Mouse (Mus musculus) cerebellum, postnatal 25 days (tissue): ENCODE data around the gene Iqsec1.

Experiments
- DNase-seq, 2 experiments: peaks; one replicate each; pipeline ENCODE4 v3.0.0; 2021; ENCODE audit warnings: mixed read lengths in 2 of 2

Iqsec1 gene

DNA sequence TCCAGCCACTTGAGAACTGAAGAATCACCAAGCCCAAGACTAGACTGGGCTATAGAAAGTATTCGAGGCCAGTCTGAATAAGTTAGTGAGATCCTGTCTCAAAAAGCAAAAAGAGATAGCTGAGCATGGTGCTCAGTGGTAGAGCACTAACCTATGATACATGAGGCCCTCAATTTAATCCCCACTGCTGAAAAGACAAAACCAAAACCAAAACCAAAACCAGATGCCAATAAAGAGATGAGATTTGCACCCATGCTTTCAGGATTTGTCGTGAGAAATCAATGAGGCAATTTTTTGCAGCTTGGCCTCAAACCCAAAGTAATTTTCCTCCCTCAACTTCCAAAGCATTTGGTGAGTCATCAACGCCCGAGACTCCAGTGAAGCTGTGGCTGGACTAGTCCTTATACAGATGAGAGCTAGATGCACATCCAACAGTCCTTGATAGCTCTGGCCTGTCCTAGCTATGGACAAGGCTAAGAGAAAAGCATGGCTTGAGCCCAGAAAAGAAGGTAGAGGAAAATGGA lies 239.0 kb downstream of the Iqsec1 start:
- DNase-seq = no peak

DNA sequence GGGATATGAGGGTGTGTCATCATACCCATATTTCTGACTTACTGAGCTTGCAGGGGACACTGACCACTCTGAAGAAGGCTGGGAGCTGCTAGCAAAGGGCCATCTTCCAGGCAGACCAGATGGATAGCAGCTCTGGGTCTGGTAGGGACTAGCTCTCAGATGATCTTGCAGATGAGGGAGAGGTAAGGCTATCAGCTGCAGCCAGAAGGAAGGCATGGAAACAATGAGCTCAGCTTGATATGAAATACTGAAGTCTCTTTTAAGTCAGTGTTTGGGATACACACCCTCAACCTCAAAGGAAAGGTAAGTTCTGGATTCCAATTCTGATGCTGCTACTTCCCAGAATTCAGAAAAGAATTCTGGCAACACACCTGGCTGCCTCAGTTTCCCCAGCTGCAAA lies 239.5 kb downstream of the Iqsec1 start:
- DNase-seq = no peak

DNA sequence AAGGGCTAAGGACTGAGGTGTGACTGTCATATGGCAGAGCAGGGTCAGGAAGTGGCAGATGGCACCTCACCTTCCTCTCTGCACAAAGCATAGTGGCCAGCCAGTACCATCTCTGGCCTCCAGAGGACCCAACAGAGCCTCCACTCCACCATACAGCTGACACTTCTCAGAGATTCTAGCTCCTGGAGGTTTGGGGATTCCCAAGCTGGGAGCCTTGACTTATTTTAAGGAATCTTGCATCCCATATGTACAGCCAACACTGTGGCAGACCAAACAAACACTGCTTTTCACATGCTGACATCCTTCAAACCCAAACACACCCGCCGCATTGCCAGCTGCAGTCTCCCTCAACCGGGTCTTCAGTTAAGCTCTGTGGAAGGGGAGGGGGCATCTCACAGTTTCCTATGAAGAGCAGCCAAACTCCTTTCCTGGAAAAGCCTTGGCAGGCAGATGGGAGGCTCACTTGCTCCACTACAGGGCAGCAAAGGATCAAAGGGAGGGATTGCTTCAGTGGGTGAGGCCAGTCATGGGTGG lies 242.1 kb downstream of the Iqsec1 start:
- DNase-seq = peak; percentile 69 to 79

DNA sequence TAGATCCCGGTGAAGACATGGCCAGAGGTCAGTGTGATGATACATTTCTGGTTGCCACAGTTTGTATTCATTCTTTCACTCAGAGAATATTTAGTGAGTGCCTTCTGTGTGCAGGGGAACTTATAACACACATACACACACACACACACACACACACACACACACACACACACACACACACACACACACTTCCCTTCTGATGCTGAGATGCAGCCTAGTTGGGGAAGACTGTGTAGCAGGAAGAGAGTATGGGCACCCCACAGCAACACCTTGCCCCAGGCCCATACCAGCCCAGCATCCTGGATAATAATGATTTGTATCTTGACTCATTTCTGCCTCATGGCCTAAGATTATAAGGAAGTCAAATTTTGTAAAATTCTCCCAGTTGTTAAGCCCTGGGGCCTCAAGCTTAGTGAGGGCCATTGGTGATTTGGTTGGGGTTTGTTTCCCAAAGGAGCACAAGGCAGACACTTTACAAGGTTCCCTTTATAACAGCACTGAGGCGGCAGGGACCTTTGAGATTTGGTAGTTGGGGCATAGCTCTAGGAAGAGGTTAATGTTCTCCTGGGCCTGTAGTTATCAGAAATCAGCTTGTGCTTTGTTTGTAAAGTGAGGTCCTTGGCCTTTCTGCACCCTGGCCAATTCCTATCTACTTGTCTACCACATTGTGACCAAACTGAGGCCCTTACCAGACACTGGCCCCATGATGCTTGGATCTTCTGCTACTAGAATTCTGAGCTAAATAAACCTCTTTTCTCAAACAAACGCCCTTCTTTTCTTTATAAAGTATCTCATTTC lies 242.9 kb downstream of the Iqsec1 start:
- no peak for DNase-seq

DNA sequence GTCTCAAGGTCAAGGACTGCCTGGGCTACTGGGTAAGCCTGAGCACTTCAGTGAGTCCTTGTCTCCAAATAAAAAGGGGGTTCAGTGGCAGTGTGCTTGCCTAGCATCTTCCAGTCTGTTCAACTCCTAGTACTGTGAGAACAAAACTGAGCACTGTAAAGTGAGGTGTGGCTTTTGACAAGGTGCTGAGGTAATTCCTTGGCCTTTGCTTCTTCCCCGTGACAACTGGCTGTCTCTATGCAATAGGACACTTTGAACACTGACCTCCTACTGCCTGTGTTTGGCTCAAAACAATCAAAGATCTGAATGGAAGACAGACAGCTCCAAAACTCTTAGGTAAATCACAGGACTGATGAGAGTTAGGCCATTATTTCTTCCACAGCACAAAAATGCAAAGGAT lies 246.0 kb downstream of the Iqsec1 start:
- DNase-seq = no peak

DNA sequence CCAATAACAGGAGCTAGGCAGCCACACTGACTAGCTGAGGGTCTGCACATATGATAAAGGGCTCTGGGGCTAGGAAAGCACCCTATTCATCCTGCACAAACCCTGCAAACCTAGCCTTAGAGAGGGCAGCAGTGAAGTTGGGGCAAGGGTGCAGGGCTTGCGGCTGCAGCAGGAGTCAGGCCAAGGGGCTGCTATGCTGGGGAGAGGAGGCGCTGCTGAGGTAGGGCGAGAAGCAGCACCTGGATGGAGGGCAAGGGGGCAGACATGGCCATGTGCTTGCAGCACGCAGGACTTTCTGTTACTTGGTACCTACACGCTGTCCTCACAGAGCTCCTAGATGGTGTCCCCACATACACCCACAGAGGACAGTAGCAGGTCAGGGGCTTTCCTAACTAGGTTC lies 246.8 kb downstream of the Iqsec1 start:
- no peak for DNase-seq

DNA sequence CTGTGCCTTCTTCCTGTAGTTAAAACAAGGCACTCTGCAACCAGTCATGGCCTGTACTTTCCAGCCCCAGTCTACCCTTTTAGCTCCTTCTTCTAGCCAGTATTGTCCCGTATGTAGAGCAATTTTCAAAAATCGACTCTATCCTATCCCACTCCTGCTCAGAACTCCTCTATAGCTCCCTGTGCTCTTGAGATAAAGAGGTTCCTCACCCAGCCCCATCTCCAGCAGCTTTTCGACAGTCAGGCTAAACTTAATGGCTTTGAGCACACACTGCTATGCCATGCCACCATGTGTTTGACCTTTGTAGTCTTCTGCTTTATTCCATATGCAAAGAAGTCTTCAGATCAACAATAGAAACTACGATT lies 247.4 kb downstream of the Iqsec1 start:
- no peak for DNase-seq

DNA sequence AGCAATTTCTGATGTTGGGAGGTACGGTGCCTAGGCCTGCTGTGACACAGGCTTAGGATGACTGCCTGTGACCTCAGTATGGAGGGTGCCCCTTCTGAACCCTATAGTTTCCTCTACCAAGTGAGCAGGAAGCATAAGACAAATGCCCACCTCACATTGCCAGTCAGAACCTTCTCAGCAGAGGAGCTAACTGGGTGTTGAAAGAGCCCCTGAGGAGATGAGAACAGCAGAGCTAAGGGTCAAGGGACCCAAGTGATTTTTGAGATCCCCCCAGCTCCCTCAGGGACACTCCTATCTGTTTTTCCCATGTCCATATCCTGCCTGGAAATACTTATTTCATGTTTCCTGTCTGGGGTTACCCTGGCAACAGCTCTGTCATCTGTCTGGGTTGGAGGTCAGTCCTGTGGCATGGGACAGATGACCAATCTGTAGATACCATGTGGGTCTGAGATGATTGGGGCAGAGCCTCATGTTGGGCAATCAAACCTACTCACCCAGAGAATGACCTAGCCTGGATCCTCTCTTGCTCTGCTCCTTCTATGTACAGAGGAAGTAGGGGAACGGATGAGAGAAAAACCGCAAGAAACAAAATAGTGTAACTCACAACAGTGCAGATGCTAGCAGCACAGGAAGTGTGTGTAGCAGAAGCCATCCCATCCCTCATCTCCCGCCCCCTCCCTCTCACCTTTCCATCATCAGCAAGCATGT lies 248.0 kb downstream of the Iqsec1 start:
- no peak for DNase-seq

DNA sequence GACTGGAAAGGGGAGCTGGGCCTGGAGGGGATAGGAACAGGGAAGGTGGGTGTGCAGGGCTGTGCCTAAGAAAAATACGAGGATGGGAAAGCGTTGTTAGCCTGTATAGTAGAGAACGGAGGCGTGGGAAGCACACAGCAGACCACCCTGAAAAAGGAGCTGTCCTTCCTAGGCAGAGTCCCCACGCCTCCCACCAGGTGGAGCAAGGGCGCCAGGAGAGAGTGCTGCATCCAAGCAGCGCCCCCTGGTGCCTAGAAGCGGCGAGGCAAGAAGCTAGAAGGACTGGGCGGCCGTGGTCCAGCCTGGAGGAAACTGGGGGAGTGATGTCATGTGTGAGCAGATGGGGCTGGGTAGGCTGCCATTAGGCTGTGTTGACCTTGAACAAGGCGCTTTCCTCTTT lies 251.1 kb downstream of the Iqsec1 start:
- DNase-seq = peak; percentile 95 to 97

DNA sequence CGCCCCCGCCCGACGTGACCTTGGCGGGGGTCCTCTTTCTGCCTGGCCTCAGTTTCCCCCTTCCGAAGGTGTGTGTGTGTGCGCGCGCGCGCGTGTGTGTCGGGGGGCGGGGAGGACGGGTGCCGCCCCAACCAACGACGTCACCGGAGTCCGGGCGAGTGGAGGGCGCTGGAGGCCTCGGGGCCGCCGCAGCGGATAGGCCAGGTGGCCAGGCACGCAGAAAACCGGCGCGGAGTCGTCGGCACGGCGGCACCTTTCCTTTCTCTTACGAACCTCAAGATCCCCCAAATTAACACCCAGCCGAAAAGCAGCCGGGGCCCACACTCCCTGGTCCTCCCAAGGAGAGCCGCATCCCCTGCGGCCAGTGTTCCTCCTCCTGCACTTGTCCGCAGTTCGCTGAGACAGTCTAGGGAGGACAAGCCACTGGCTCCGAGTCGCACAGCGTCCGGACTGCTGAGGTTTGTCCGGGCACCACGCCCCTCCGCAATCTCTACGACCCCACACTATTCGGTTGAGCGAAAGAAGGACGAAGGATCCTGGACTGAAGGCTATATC lies 251.7 kb downstream of the Iqsec1 start:
- DNase-seq = peak; percentile 82 to 88

DNA sequence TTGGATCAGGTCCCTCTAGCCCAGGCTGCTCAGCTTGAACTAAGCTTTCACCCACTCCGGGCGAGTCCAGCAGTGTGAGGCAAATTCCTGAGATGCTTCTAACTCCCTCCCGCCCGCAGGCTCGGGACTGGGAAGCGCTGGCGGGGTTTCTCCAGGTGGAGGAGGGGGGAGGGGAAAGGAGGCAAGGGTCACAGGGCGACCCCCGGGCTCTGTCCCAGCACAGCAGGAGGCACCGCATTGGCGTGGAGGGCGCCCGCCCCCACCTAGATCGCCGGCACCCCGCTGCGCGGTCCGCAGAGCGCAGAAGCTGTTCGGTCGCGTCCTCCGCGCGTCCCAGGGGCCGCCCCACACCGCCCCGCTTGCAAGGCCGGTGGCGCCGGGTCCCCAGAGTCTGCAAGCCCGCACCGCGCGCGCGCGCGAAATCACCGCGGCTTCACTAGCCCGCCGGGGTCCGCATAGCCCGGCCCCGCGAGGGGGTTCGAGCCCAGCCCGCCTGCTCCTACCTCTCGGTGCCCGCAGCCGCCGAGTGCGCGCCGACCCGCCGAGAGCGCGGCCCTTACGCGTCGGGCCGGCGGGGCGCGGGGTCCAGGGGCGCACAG lies 252.3 kb downstream of the Iqsec1 start:
- DNase-seq = peak; percentile 69 to 75

DNA sequence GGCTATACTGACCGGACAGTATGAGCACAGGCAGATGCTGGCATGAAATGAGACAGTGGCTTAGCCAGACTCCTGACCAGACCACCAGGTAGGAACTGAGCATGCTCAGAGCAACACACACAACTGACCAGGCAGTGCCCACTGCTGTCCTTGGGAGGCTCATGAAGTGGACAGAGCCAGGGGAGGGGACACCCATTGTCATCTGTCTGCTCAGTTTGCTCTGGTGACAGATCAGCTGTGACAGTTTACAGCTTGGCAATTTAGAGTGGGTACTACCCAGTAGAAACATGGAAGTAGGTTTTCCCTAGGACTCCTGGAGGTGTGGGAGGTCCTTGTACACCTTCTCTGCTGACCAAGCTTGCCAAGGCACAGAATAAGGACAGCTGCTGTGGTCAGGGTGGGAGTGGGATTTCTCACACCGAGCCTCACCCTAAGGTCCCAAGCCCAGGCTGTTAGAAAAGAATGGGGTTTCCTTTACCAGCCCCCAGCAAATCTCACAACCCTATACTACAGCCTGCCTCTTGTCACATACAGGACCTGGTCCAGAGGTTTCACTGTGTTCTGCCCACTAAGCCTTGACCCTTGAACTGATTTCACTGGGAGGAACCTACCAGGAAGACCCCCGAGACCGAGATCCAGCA lies 253.0 kb downstream of the Iqsec1 start:
- DNase-seq = no peak

DNA sequence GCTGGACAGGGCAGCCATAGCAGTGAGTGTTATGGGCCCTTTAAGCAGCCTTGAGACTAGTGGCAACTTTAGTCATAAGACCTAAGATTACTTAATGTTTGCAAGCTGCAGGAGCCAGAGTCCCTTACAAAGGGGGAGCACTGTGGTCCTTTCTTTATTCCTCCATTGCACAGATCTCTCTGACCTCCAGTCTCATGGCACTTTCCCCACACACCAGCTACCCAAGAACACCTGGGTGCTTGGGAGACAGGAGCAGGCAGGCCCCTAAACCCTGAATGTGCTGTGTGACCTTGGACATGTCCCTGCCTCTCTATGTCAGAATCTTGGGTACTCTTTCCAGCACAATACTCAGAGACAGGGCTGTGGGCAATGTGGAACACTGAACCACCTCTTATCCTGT lies 253.7 kb downstream of the Iqsec1 start:
- no peak for DNase-seq

DNA sequence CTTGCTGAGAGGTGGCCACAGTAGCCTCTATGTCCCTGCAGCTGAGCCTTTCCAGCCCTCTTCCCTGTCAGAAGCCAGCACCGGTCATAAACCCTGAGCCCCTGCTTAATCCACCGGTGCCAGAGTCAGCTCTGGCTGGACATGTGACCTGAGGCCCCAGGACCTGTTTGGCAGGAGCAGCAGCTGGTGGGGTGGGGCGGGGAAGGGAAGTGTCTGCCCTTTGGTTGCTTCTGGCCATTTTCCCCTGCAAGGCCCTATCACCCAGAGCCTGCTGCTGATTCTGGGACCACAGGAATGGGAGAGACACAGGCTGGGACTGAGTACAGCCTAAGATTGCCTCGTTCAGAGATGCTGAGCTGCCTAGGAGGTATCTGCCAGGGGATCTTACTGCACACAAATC lies 257.2 kb downstream of the Iqsec1 start:
- DNase-seq = peak in 1 of 2 experiments; percentile 66

DNA sequence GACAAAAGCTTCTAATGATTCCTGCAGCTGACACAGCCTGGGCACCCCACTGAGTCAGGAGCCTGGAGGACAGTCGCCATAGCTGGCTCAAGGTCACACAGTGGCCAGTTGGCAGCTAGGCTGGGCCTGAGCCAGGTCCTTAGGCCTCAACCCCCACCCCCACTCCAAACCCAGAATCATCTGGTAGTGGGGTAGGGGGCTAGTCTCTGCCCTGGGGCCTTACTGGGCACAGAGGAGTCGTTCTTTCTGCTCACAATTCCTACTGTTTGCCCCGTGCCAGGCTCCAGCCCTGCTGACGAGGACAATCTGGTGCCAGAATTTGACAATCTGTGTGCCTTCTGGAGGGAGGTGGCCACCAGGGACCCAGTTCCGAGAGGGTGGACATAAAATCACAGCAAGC lies 258.7 kb downstream of the Iqsec1 start:
- peak; percentile 73 to 76 for DNase-seq

DNA sequence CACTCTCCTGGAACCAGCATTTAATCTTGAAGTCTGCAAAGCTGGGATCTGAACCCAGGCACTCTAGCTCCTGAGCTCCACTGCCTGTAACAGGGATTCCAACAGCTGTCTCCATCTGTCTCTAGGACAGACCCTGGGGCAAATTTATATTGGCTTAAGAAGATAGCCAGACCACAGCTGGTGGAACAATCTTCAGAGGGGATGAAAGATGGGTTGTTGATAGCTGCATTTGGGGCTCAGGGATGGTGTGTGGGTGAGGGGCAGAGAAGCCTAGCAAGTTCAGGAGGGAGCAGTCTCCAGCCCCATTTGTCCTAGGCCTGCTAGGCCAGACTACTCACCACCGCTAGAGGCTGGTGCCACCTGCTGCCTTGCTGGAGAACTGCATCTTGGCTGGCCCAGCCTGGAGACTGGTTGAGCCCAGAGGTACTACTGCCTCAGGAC lies 260.0 kb downstream of the Iqsec1 start:
- peak; percentile 93 to 94 for DNase-seq

DNA sequence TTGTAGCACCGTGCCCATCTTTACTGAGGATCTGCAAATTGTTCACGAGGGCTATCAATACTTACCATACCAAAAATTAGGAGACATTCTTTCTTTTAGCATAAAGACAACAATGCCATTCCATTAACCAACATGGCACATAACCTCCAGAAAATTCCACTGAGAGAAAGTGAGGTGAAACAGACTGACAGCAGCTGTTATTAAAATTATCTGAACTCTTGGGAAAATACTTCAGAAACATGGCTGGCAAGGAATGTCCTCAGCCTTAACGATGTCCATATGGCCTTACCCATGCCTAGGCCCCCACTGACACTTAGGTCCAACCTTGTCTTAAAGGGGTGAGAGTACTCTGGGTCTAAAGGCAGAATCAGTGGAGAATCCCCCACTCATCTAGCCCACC lies 260.7 kb downstream of the Iqsec1 start:
- DNase-seq = no peak

DNA sequence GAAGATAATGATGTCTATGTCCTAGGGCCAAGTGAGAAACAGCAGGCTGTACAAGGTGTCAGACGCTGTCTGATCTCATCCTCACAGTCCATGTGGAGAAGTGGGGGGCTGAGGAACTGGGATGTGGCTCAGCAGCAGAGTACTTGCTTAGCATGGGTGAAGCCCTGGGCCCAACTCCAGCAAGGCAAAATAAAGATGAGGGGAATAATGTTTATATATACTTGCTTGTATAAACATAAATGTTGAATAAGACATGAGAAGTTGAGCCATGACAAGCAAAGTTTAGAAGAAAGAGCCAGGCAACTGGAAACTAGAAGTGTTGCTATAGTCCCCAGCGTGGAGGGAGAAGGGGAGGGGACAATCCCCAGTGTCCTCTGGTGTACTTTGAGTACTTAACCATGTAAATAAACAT lies 261.8 kb downstream of the Iqsec1 start:
- DNase-seq = no peak

DNA sequence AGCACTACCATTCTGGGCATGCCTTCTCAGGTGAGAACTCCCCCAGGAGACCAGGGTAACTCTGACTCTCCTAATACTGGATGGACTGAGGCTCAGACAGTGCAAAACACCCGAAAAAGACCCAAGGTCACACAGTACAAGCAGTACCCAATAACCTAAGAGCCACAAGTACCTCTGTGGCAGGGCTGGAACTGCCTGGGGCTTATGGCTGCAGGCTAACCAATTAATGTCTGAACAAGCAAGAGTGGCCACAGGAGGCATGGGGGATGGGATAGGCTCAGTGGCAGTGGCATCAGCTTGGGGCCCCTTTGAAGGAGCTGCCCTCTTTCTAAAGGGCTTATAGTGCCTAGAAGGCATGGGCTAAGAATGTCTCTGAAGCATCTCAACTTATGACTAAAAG lies 263.0 kb downstream of the Iqsec1 start:
- no peak for DNase-seq

DNA sequence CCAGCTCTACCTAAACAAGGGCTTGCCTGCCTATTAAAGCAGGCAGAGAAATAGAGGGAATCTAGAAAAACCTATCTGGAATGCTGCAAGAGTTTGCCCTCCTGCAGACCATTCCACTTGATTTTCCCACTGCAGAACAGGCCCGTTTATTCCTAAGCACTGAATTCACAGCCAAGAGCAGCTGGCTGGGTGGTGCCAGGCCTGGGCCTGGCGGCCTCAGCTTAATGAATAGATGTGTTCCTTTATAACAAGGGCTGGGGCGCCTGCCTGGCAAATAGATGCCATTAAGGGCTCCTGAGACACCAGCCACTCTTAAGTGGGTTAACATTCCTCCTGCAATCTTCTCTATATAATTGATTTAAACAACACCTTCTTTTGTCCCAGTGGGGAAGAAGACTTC lies 265.5 kb downstream of the Iqsec1 start:
- no peak for DNase-seq

DNA sequence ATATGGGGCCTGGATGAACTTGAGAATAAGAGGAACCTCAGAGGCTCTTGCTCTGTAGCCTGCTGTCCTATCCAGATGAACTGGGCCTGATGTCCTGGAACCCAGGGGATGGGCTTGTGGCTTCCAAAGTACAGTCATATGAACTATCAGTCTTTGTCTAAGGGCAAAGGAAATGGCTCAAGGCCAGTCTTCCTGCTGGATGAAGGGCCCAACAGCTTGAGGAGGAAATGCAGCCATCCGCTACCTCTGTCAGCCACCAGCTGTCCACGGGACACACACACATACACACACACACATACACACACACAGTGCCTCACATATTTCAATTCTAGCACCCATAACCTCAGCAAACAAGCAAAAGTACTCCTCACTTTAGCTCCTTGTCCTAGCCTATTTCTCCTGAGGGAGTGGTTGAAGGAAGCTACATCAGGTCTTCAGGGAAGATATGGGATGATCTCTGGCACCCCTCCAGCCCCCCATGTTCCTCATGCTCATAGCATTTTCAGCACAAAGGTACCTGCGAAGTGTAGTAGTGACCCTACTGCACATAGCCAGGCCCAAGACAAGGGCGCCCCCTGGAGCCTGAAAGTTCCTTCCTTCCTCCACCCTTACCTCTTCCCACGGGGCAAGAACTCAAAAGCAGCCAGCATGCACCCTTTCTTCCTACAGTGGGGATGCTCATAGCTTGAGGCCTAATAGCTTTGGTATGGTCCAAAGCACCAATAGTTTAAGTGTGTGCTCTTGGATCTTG lies 267.3 kb downstream of the Iqsec1 start:
- DNase-seq = peak; percentile 59 to 76

DNA sequence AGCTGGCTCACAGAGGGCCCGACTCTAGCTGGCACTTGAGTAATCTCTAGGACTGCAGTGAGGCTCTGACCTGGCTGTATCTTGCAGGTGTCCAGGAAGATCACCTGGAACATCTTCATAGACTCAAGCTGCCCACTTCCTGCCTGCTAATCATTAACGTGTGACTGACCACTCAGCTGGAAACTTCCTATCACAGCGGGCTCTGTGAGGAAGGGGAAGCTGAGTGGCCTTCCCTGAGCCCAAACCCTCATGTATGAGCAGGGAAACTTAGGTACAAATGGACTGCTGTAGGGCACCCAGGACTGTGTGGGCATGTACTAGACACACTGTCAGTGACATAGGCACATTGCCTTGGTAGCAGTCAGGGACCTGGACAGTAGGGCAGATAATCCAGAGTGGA lies 268.3 kb downstream of the Iqsec1 start:
- DNase-seq = no peak
